Mouse (Mus musculus): ENCODE measurements around the gene Ccdc77.
"Not testable (repeated sequence)": the region's sequence is repeated elsewhere in the genome, so short reads cannot be mapped to it uniquely, and the experiment has no call there.

The Ccdc77 gene

GRCm38 (mm10) chr6:120309338-120309737 lies 54.8 kb downstream of the Ccdc77 start:
- DNase-seq: no peak

GRCm38 (mm10) chr6:120306859-120307594 lies 57.1 kb downstream of the Ccdc77 start:
- DNase-seq: no peak

- peak; percentile 6 to 12 for DNase-seq
These were observed 61.3 kb downstream of the Ccdc77 start for GRCm38 (mm10) chr6:120302755-120303316.

GRCm38 (mm10) chr6:120301137-120301536 lies 63.0 kb downstream of the Ccdc77 start:
- peak; percentile 8 to 17 for DNase-seq

- DNase-seq: not testable (repeated sequence)
These were observed 67.6 kb downstream of the Ccdc77 start for GRCm38 (mm10) chr6:120296589-120296988.

GRCm38 (mm10) chr6:120294785-120295133 lies 69.4 kb downstream of the Ccdc77 start:
- peak; percentile 14 to 36 for DNase-seq

- DNase-seq: peak; percentile 3 to 12
These were observed 70.0 kb downstream of the Ccdc77 start, which contains the start of the genes D330020A13Rik and B4galnt3 for GRCm38 (mm10) chr6:120294056-120294784. Gene D330020A13Rik (plus strand): TSS chr6:120294364. Gene B4galnt3 (minus strand): TSS chr6:120294559.

- DNase-seq: no peak
These were observed 72.7 kb downstream of the Ccdc77 start for GRCm38 (mm10) chr6:120291396-120292009.

GRCm38 (mm10) chr6:120289430-120289829 lies 74.7 kb downstream of the Ccdc77 start:
- no peak for DNase-seq

GRCm38 (mm10) chr6:120288541-120288940 lies 75.6 kb downstream of the Ccdc77 start:
- DNase-seq: no peak

GRCm38 (mm10) chr6:120287279-120287678 lies 76.9 kb downstream of the Ccdc77 start:
- no peak for DNase-seq

- DNase-seq: no peak
These were observed 87.2 kb downstream of the Ccdc77 start for GRCm38 (mm10) chr6:120276874-120277449.

GRCm38 (mm10) chr6:120275301-120275700 lies 88.9 kb downstream of the Ccdc77 start:
- DNase-seq: no peak

GRCm38 (mm10) chr6:120274887-120275286 lies 89.3 kb downstream of the Ccdc77 start:
- DNase-seq: no peak

Data from cerebellum, adult 18-20 months (tissue).